ENCODE assay signal across 8 mouse cellular contexts in genomic region chr5:53212087-53212781, GRCm38 (mm10). TPM values are rescaled to one million over a fixed set of nuclear protein-coding genes. Genes with fewer than 3 reads are reported as not detected.
DNase-seq lines count a peak whose midpoint lies in the region; ATAC-seq and TF ChIP-seq lines count a peak whose summit lies in the region.

No protein-coding gene starts in this region.

- ATAC-seq in embryonic facial prominence, embryonic 13.5 days (ENCODE audit: insufficient number of reproducible peaks, insufficient read depth, low FRiP score, low TSS enrichment, low read depth), result no peak
- no peak for ATAC-seq in intestine, embryonic 14.5 days (replicated peaks; ENCODE audit: low FRiP score, low TSS enrichment, low read depth)
- no peak for ATAC-seq in neural tube, embryonic 13.5 days (ENCODE audit: low read depth)
- ATAC-seq in erythroid progenitor cell, adult 5-6 weeks (replicated peaks; ENCODE audit: low FRiP score, poor library complexity, severe bottlenecking), result no peak

- DNase-seq in layer of hippocampus, adult 2 months (ENCODE audit: low spot score in 2 of 2), result no peak
- DNase-seq in layer of hippocampus, adult 11-12 months (ENCODE audit: low spot score), result no peak
- peak; percentile 59 for DNase-seq in intestine, embryonic 14.5 days (ENCODE audit: low spot score)
- DNase-seq in urinary bladder, postnatal 25 days (ENCODE audit: low spot score), result no peak
- no peak for DNase-seq in kidney, adult 9 months

- peak overlapping the region; percentile 92; the same call in 1 of the 2 replicates for H3K27ac ChIP-seq in layer of hippocampus, adult 2 months
- no peak overlapping the region for H3K27ac ChIP-seq in embryonic facial prominence, embryonic 13.5 days
- H3K27ac ChIP-seq in intestine, embryonic 14.5 days (ENCODE audit: low read depth), result no peak overlapping the region
- H3K27ac ChIP-seq in neural tube, embryonic 13.5 days (replicated peaks), result peak overlapping the region; percentile 73

- WGBS in embryonic facial prominence, embryonic 13.5 days, result 21% methylated on average over 20 of the region's 20 CpGs
- WGBS in intestine, embryonic 14.5 days, result 19% methylated on average over 20 of the region's 20 CpGs
- WGBS in neural tube, embryonic 13.5 days, result 23% methylated on average over 20 of the region's 20 CpGs

- H3K4me3 ChIP-seq in layer of hippocampus, adult 2 months, result peak overlapping the region; percentile 86
- H3K4me3 ChIP-seq in embryonic facial prominence, embryonic 13.5 days, result peak overlapping the region; percentile 66
- H3K4me3 ChIP-seq in intestine, embryonic 14.5 days (ENCODE audit: low read depth, low read length), result peak overlapping the region; percentile 55
- H3K4me3 ChIP-seq in neural tube, embryonic 13.5 days, result peak overlapping the region; percentile 66

- H3K4me1 ChIP-seq in embryonic facial prominence, embryonic 13.5 days, result peaks cover 12% of the 10 kb centered on the region
- H3K4me1 ChIP-seq in intestine, embryonic 14.5 days (replicated peaks; ENCODE audit: control insufficient read depth, insufficient read depth, low read length), result no peaks in the 10 kb centered on the region
- H3K4me1 ChIP-seq in neural tube, embryonic 13.5 days (replicated peaks), result peaks cover 47% of the 10 kb centered on the region

- peak overlapping the region; percentile 100 for H3K4me2 ChIP-seq in embryonic facial prominence, embryonic 13.5 days
- H3K4me2 ChIP-seq in intestine, embryonic 14.5 days (ENCODE audit: low read length), result peak overlapping the region; percentile 99
- peak overlapping the region; percentile 98 for H3K4me2 ChIP-seq in neural tube, embryonic 13.5 days

- no peaks in the 10 kb centered on the region for H3K36me3 ChIP-seq in embryonic facial prominence, embryonic 13.5 days
- H3K36me3 ChIP-seq in intestine, embryonic 14.5 days (ENCODE audit: control insufficient read depth, insufficient read depth, low read length), result no peaks in the 10 kb centered on the region
- no peaks in the 10 kb centered on the region for H3K36me3 ChIP-seq in neural tube, embryonic 13.5 days

- peaks cover 64% of the 10 kb centered on the region for H3K27me3 ChIP-seq in embryonic facial prominence, embryonic 13.5 days
- peaks cover 32% of the 10 kb centered on the region for H3K27me3 ChIP-seq in intestine, embryonic 14.5 days (replicated peaks; ENCODE audit: control insufficient read depth, insufficient read depth, low read length)
- peaks cover 20% of the 10 kb centered on the region for H3K27me3 ChIP-seq in neural tube, embryonic 13.5 days

- TF ChIP-seq CTCF in layer of hippocampus, adult 2 months (conservative IDR thresholded peaks at IDR 0.05), result no peak

- no peaks in the 10 kb centered on the region for H3K9me3 ChIP-seq in embryonic facial prominence, embryonic 13.5 days
- no peaks in the 10 kb centered on the region for H3K9me3 ChIP-seq in intestine, embryonic 14.5 days (ENCODE audit: control insufficient read depth, low read length)
- H3K9me3 ChIP-seq in neural tube, embryonic 13.5 days, result no peaks in the 10 kb centered on the region

- H3K9ac ChIP-seq in embryonic facial prominence, embryonic 13.5 days, result peak overlapping the region; percentile 70
- peak overlapping the region; percentile 61 for H3K9ac ChIP-seq in intestine, embryonic 14.5 days (ENCODE audit: low read length)
- H3K9ac ChIP-seq in neural tube, embryonic 13.5 days, result peak overlapping the region; percentile 89

RNA-seq across cellular contexts. Expression of gene Sel1l3, which starts 1.5 kb away (rescaled TPM):
- 10 to 100 TPM; 38.3 to 40.7 TPM for total RNA-seq in layer of hippocampus, adult 2 months (2021)
- polyA plus RNA-seq in embryonic facial prominence, embryonic 13.5 days (2015; fragmentation: Nextera tagmentation; extraction: Ambion mirVana), result 1.0 and 1.3 TPM in 2 replicates
- 10.3 and 11.1 TPM in 2 replicates for polyA plus RNA-seq in intestine, embryonic 14.5 days (2014; fragmentation: Nextera tagmentation; extraction: Ambion mirVana)
- polyA plus RNA-seq in neural tube, embryonic 13.5 days (2015; fragmentation: Nextera tagmentation; extraction: Ambion mirVana), result 5.8 and 5.9 TPM in 2 replicates
- not detected in 2 replicates for total RNA-seq in erythroid progenitor cell, adult 5-6 weeks (2015; ENCODE audit: low replicate concordance)
- not detected in 2 replicates for total RNA-seq in erythroid progenitor cell, adult 5-6 weeks (2017; ENCODE audit: low replicate concordance)

RNA-seq across cellular contexts. Expression of gene Smim20, which starts 54.6 kb away (rescaled TPM):
- total RNA-seq in layer of hippocampus, adult 2 months (2021), result 10 to 100 TPM; 41.1 to 43.7 TPM
- polyA plus RNA-seq in embryonic facial prominence, embryonic 13.5 days (2015; fragmentation: Nextera tagmentation; extraction: Ambion mirVana), result 77.5 and 87.9 TPM in 2 replicates
- 103 and 109 TPM in 2 replicates for polyA plus RNA-seq in intestine, embryonic 14.5 days (2014; fragmentation: Nextera tagmentation; extraction: Ambion mirVana)
- polyA plus RNA-seq in neural tube, embryonic 13.5 days (2015; fragmentation: Nextera tagmentation; extraction: Ambion mirVana), result 81.1 and 85.5 TPM in 2 replicates
- 1.3 and 28.8 TPM in 2 replicates for total RNA-seq in erythroid progenitor cell, adult 5-6 weeks (2015; ENCODE audit: low replicate concordance)
- 12.8 and 16.4 TPM in 2 replicates for total RNA-seq in erythroid progenitor cell, adult 5-6 weeks (2017; ENCODE audit: low replicate concordance)

Comparison
In these comparisons a context has a peak if more than half of its experiments do, and no peak if none do; other contexts are left out.
1. H3K27ac ChIP-seq: peak in layer of hippocampus, adult 2 months (single experiment) and neural tube, embryonic 13.5 days (single experiment); none in embryonic facial prominence, embryonic 13.5 days (single experiment) and intestine, embryonic 14.5 days (single experiment).
2. Peak in every context shown above with its lines, with median percentiles within 50 percentile points of each other: H3K4me3 ChIP-seq, H3K4me2 ChIP-seq and H3K9ac ChIP-seq.